Mouse (Mus musculus) activated CD4-positive, CD25-positive, alpha-beta regulatory T cell, adult 4 months (primary cell): ENCODE results near the gene Aldh1a7. TPM values are rescaled to one million over a fixed set of nuclear protein-coding genes. Genes with fewer than 3 reads are reported as not detected.
"Not testable (repeated sequence)": the region's sequence is repeated elsewhere in the genome, so short reads cannot be mapped to it uniquely, and the experiment has no call there.

Experiments used
- ATAC-seq: one replicate; pipeline ENCODE4 v1.8.0; 2017
- polyA plus RNA-seq, 2 experiments: library from polyadenylated mRNA; unstranded; fragments of 100-300 nt; shearing (Covaris generic); gene quantifications; one replicate each; pipeline ENCODE4 v1.2.1; 2017

The Aldh1a7 gene
- polyA plus RNA-seq, result not detected

- ATAC-seq, result no peak
Observed at GRCm38 (mm10) chr19:20727381-20727780, at the start of gene Aldh1a7. Gene Aldh1a7, minus strand, starts transcription at chr19:20727562.

- ATAC-seq, result no peak
Observed at GRCm38 (mm10) chr19:20775681-20776080, 48.3 kb upstream of the Aldh1a7 start.

- ATAC-seq, result no peak
Observed at GRCm38 (mm10) chr19:20773941-20774340, 46.6 kb upstream of the Aldh1a7 start.

- no peak for ATAC-seq
Observed at GRCm38 (mm10) chr19:20764214-20764613, 36.9 kb upstream of the Aldh1a7 start.

- ATAC-seq, result no peak
Observed at GRCm38 (mm10) chr19:20761675-20762426, 34.5 kb upstream of the Aldh1a7 start.

GRCm38 (mm10) chr19:20761119-20761518 is 33.8 kb upstream of the Aldh1a7 start:
- no peak for ATAC-seq

GRCm38 (mm10) chr19:20744630-20745029 is 17.3 kb upstream of the Aldh1a7 start:
- no peak for ATAC-seq

GRCm38 (mm10) chr19:20728278-20728677 is 916 bp upstream of the Aldh1a7 start:
- ATAC-seq, result no peak

GRCm38 (mm10) chr19:20722913-20723312 is 4.4 kb downstream of the Aldh1a7 start:
- ATAC-seq, result no peak

- no peak for ATAC-seq
Observed at GRCm38 (mm10) chr19:20720298-20720697, 7.1 kb downstream of the Aldh1a7 start.

GRCm38 (mm10) chr19:20715617-20716016 is 11.7 kb downstream of the Aldh1a7 start:
- no peak for ATAC-seq

- no peak for ATAC-seq
Observed at GRCm38 (mm10) chr19:20715093-20715492, 12.3 kb downstream of the Aldh1a7 start.

GRCm38 (mm10) chr19:20714543-20714942 is 12.8 kb downstream of the Aldh1a7 start:
- no peak for ATAC-seq

- no peak for ATAC-seq
Observed at GRCm38 (mm10) chr19:20707159-20707558, 20.2 kb downstream of the Aldh1a7 start.

- no peak for ATAC-seq
Observed at GRCm38 (mm10) chr19:20706747-20707146, 20.6 kb downstream of the Aldh1a7 start.

GRCm38 (mm10) chr19:20702074-20702473 is 25.3 kb downstream of the Aldh1a7 start:
- ATAC-seq, result no peak

GRCm38 (mm10) chr19:20677697-20678355 is 49.5 kb downstream of the Aldh1a7 start:
- no peak for ATAC-seq

- ATAC-seq, result no peak
Observed at GRCm38 (mm10) chr19:20654141-20654873, 73.1 kb downstream of the Aldh1a7 start.

- no peak for ATAC-seq
Observed at GRCm38 (mm10) chr19:20653082-20653676, 74.2 kb downstream of the Aldh1a7 start.

- ATAC-seq, result no peak
Observed at GRCm38 (mm10) chr19:20650008-20650407, 77.4 kb downstream of the Aldh1a7 start.

GRCm38 (mm10) chr19:20647496-20647895 is 79.9 kb downstream of the Aldh1a7 start:
- not testable (repeated sequence) for ATAC-seq

GRCm38 (mm10) chr19:20644346-20644745 is 83.0 kb downstream of the Aldh1a7 start:
- ATAC-seq, result no peak
